Mouse (Mus musculus) T-helper 17 cell (primary cell): ENCODE measurements at regions not wholly inside any gene's neighbourhood (a gene's known extent, or its start where the extent isn't known, plus 50 kb on each side); places are given as distances from the start of the nearest gene placed in this dataset.

Experiments
- in situ Hi-C, 2 experiments: fragments of 300-600 bp; cut with MboI, MseI; formaldehyde crosslinking; loops; 1 replicate in 1 of 2; 2 replicates in 1 of 2; pipeline ENCODE4 v1.15.1; 2025; ENCODE audit warnings: high pct_unique_total_duplicates in 2 of 2

DNA sequence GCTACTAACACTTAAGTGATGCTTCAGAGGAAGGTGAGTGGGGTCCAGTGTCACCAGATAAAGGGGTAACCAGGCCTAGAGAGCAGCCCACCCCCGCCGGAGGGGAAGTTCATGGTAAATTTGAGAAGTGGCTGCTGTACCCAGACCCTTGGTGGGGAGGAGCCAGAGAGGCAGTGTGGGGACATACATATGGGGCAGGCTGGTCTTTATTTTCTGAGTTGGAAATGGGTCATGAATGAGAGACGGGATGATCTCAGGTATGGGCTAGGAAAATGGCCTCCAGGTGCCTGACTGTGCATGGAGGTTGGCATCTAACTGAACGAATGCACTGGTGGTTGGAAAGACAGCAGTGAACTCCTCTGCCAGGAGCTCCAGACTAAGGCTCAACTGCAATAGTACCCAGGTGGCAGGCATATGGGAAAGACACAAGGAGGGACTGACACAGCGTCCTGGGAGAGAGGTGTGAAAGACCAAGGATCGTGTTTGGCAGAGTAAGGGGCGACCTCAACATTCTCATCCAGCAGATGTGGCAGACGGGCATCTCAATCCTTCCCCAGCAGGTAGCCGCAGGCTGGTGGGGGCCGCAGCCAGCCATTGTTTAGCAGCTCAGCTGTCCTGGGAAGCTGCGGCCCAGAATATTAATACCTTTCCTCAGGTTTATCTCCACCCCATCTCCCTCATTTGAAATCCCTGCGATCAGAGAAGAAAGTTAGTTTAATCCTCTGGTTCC is 387.7 kb downstream of the Rps24 start:
- in situ Hi-C loops: no loop called here

DNA sequence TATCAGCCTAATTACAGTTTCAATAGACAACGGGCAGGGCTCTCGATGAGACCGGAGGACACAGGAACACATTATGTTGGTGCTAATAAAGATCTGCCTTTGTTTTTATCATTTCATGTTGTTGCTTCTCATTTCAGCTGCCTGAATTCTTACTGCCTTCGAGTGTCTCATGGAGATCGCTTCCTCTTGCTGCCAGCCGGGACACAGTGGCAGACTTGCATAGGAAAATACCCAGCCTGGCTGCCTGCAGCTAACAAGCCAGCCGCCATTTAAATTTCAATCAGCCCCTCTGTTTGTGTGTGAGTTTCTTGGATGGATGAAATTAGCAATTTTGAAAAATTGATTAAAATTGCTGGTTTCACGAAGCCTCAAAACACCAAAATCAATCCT is 388.2 kb downstream of the Rps24 start:
- in situ Hi-C loops: no loop called here

DNA sequence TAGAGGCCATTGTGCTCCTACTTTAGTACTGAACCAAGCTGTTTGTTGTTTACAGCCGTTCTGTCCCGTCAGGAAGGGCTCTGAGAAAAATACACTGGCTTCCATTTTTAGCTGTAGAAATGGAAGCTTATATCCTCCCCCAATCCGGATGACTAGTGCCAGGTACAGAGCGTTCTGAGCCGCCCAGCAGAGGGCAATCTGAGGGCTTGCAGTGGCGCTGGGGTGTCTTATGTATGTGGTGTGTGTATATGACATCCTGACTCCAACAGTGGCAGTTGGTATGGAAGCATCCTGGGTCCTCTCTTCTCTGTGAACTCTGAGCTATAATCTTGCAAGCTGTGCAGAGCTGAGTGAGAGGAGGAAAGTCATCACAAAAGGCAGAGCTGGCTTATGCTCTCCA is 389.0 kb downstream of the Rps24 start:
- in situ Hi-C loops: no loop called here

DNA sequence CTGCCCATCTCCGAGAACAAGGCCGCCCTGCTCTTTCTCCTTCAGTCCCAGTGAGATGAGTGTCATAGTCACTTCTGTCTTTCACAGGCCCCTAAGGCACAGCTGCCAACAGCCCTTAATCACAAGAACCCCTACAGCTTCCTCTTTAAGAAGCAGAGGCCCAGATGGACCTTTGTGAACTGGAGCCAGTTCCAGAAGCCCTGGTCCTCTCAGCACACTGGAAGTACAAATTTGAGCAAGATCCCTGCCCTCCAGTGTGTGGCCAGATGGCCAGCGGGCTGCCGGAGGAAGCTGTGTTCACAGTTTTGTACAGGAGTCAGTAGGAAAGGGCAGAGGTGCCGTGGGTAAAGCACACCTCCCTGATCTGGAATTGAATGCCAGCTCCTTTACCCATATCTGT is 389.6 kb downstream of the Rps24 start:
- in situ Hi-C loops: no loop called here

DNA sequence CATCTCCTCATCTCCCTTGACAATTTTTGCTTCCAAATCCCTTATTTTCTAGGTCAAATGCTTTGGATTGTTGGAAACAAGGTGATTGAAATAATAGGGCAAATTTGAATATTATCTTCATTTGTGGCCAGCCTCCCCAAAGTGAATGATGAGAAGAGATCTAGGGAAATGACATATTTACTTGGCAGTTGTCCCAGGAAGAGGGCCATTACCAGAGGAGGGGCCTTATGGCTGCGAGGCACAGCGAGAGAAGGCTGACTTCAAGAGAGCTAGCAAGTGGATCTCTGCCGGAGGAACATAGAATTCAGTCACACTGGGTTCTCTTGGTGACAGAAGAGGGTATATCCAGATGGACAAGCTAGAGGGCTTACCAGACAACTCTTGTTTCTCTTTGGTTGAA is 390.9 kb downstream of the Rps24 start:
- in situ Hi-C loops: no loop called here

DNA sequence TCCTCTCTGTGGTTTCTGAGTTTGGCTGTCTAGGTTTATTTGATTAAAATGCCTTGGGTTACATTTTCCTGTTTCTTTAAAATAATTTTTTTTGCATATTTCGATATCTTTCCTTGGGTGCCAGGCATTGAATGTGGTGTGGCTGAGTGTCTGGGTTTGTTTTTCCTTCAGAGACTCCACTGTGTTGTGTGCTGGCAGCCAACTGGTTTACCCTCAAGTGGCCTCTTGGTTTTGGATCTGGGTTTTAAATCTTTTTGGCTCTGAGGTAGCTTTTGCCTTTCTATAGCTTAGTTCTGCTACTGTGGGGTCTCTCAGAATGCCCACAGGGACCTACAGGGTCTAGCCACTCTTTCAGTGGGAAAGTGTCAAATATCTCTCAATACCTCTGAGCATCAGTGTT is 399.2 kb downstream of the Rps24 start:
- in situ Hi-C loops: no loop called here

DNA sequence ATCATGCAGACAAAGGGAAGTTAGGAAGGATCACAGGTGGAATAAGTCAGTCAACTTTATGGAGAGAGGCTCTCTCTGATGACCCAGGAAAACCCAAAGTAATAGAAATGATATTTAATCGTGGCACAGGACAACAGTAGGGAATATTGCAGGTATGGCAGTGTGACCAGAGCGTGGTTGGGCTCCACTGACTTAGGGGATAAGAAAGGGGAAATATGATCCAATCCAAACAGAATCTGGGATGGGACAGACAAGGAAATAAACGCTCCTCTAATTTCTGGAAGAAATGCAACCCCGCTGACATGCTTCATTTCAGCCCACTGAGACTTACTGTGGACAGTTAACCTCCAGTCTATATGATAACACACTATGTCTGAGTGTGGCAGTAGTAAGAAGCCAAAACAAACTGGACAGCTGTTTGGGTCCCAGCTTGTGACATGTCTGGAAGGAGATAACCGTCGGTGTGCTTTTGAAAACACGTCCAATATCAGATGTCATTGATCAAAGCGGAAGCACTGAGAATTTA is 400.0 kb downstream of the Rps24 start:
- in situ Hi-C loops: no loop called here

DNA sequence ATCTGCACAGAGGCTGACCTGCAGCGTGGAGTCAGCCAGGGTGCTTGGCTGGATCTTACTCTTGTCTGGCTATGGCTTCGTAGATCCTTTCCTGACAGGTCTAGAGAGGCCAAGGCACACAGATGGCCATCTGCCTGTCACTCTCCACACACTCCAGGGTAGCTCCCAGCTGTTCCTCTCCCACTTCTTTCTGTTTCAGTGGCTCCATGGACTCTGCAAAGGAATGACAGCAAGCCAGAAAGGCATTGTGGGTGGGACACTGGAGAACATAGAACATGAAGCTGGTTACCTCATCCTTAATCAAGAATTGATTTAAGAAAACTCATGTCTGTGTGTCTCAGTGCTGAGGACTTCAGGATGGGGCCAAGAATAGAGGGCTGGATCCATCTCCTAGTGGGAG is 403.9 kb downstream of the Rps24 start:
- in situ Hi-C loops: no loop called here

DNA sequence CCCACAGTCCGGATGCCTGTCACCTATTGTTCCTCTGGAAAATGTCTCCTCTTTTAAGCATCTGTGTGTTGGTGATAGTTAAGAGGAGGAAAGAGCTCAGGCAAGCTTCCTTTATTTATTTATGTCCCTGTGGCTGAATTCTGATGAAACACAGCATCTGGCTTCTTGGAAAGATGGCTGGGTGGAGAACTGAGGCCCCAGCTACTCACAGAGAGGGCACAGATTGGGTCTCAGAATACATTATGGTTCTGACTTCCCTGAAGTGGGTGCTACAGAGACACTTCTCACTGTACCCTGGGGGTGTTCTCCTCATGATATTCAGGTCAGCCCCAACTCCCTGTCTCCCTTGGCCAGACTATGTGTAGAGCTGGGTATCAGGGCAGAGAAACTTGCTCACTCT is 408.3 kb downstream of the Rps24 start:
- in situ Hi-C loops: no loop called here

DNA sequence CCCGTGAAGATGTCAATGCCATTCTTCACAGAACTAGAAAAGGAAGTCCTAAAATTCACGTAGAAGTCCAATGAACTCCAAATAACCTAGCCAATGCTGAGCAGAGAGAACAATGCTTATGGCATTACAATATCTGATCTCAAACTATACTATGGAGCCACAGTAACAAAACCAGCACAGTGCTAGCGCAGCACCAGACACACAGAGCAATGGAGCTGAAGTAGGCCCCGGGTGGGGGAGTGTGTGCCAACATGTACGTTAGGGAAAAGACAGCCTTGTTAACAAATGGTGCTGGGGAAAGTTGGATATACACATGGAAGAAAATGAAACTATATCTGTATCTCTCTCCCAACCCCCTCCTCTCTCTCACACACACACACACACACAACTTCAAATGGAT is 409.8 kb downstream of the Rps24 start:
- in situ Hi-C loops: no loop called here

DNA sequence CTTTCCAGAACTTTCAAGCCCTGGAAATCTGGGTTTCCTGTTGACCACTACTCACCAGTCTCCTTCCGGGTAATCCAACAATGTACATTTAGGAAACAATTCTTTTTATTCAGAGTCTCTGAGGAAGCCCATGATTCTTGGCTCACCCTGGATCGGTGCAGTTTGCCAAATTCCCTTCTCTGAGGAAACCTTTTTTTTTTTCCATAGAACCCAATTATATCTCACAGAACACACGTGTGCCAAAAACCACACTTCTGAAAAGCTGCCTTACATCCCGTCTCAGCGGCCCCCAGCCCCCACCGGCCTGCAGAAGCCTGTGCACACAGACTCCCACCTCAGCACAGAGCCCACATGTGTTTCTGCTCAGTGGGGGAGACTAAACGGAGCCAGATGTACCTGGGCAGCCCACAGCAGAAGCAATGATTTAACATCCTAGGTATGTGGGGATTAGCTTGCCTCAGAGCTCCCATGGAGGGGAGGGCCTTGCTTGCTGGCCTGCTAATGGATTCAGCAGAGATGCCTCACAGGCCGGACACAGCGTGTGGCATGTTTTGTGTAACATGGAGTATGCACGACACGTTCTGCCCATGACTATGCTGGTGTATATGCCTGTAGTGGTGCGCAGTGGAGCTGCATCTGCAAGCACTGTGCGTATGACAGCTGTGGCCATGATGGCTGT is 413.7 kb downstream of the Rps24 start:
- in situ Hi-C loops: no loop called here

DNA sequence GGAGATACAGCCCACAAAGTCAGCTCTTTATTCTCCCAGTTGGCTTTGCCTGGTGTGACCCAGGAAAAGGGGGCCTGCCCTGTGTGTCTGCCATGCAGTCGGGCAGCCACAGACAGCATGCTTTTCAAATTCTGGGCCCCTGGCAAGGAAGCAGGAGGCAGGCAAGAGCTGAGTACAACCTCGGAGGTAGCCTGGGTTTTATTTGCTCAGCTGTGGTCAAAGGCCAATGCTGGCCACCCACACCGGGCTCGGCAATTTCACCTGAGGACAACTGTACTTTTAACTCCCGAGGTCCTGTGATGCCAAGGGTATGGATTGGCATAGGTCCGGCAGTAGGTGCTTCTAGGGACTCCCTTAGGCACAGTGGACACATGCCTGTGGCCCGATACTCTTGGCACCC is 414.8 kb downstream of the Rps24 start:
- in situ Hi-C loops: no loop called here

DNA sequence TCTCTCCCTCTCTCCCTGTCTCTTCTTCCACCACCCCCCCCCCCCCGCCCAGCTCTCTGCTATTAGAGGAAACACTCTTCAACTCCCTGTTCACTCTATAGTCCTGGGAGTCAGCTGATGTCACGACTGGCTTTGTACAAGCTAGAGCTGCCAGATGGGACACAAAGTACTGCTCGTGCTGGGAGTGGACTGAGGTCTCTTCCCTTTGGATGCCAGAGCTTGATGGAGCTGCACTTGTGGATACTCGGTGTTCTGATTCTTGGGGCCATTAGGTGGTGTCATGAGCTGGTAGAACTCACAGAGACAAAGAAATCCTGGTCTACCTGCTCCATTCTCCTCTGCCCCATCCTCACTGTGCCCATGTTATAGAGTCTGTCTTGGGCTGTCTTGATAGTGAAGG is 415.9 kb downstream of the Rps24 start:
- in situ Hi-C loops: no loop called here

DNA sequence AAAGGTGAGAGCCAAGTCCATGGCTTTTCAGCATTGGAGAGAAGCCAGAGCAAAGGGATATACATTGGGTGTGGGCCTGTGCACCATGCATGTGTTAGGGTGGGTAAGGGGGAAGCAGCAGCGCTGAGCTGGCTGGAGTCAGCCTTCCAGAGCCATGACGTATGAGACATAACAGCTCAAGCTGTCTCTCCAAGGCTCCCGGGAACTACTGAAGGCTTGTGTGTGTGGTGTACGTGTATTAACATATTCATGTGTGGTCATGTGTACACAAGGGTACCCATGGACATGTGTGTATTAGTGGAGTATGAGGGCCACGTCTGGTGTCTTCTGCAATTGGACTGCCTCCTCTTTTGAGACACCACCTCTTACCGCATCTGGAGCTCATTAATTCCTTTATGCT is 417.8 kb downstream of the Rps24 start:
- in situ Hi-C loops: no loop called here

DNA sequence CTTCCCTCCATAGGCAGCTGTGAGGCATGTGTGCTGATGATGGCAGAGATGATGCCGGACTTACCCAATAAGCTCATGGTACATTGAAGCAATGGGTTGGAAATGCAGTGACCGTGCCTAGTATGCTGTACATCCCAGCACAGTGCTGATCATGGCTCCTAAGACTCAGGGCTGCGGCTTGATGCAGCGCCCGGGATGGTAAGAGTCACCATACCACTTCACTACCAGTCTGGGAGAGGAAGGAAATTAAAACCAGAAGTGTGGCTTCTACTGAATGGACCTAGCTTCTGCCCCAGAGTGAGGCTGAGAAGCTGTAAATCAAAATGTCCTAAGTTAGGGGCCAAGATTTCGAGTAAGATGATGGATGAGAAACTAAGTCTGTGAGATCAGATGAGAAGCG is 420.0 kb downstream of the Rps24 start:
- in situ Hi-C loops: no loop called here

DNA sequence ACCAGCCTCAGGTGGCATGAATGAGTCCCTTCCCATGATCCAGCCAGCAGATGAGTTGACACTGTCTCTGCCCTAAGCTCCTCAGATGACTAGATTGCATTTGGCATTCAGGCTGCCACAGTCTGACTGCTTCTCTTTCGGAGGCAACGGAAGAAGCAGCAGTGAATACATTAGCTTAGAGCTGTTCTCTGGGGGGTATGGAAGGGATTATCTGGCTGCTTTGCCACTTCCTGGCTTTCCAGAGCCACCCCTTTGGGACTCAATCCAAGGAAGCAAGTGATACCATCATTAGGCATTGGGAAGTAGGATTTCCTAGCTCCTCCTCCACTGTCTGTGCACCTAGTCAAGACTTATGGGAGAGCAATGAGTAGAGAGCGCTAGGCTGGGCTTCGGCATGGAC is 421.5 kb downstream of the Rps24 start:
- in situ Hi-C loops: no loop called here

DNA sequence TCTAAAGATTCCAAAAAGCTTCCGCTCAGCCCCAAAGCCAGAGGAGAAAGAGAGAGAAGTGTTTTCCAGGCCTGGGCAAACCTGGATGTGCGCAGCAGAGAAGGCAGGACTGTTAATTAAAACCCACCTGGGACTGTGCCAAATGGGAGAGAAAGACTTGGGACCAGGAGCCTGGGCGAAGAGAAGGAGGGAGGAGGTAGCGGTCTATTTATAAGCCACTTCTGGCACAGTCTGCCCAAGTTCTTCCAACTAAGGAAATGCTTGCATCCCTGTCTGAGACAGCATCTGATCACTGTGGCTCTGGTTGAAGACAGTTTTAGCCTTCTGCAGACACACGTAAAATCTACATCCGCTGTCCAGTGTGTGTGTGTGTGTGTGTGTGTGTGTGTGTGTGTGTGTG is 424.7 kb downstream of the Rps24 start:
- in situ Hi-C loops: no loop called here

DNA sequence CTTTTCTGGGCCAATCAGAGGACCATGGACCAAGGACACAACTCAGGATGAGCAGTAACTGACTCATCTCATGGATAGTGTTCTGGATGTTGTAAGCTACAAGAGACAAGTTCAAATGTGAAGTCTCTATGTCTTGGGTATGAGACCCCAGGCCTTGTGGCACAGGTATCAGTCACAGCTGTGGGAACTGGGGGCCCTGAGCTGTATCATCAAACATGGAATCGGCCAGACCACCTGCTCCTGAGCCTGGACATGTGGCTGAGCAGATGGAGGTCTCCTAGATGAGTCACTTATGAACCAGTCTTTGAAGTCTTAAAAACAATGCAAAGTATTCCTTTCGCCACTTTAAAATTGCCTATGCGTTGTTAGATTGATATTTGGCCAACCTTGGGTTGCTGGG is 432.1 kb downstream of the Rps24 start:
- in situ Hi-C loops: no loop called here

DNA sequence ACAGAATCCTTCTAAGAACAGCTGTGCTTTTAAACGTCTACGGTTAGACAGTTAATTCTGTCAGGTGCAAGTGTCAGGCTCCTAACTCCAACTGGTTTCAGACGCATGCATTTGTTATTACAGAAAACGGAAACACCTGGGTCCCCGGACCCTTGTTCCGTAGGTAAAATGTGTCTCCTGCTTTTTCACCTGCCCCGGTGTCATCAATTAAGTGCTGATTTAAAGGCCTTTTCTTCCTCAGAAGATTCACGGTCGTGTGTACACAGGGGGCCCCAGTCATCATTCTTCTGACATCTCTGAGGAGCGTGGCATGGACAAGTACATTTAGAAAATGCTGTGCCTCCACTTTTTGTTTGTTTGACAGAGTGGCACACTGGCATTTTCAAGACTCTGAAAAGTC is 435.1 kb downstream of the Rps24 start:
- in situ Hi-C loops: no loop called here

DNA sequence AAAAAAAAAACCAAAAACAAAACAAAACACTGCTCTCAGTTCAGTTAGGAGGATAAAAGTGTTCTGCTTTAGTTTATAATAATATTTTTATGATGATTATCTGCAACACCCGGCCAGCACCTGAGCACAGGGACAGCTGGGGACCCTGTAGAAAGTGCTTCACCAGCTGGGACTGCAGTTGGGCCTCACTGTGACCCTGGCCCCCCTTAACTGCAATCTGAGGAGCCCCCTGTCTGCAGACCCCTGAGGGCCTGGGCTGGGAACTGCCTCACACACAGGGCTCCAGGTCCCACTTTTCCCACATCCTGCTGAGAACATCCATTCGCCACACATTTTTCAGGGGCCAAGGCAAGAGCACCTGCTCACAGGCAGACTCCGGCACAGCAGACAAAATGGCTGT is 437.6 kb downstream of the Rps24 start:
- in situ Hi-C loops: no loop called here

DNA sequence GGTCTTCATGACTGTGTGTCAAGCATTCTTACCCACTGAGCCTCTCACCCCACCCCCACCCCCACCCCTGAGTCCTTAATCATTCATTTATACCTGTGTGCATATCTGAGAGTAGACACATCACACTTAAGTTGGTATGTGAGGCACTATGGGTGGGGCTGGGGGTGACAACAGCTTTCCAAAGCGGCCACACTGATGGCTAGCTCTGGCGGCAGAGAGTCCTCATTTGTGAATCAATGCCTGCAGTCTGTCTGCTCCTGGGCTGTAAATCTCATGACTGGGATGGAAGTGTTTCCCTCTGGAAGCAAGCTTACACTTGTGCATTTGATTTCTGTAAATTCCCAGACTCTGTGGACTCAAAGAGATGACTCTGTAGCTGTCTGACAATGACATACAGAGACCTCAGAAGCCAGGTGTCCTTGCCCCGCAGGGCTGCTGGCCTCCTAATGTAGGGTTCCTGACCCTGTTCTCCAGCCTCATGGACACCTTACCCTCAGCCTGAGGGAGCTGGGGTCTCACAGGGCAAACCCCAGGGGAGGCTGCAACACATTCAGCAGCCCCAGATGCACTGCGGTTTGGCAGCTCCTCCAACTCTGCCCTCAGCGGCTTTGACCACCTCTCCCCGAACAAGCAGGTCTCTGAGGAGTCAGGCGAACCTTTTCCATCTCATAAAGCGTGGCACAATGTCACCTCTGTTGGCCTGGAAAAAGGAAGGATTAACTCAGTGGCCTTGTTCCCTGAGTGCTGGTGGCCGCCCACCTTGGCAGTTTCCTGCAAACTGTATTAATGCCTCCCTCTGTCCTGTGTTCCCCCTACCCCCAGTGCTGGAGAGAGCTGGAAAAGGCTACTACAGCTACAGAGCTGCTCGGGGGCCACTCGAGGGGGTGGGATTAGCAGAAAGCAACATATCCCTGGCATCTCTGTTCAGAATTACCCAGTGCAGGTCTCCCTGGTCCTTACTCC is 439.4 kb downstream of the Rps24 start:
- in situ Hi-C loops: no loop called here

DNA sequence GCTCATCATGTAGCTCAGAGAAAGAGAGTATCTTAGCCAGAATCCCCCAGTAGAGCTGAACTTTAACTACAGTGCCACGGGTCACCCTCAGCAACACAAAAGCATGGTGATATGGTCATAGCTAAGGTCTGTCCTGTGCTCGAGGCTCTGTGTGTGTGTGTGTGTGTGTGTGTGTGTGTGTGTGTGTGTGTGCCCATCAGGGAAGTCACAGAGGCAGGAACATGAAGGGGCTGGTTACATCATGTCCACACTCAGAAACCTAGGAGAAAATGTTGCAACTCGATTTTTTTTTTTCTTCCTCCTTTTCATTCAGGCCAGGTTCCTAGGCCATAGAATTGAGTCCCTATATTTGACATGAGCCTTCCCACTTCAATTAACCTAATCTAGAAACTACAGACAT is 441.8 kb downstream of the Rps24 start:
- in situ Hi-C loops: no loop called here
